Mouse (Mus musculus): Measurements from ENCODE around the gene Igfbp6. TPM values are rescaled to one million over a fixed set of nuclear protein-coding genes. Genes with fewer than 3 reads are reported as not detected.

The Igfbp6 gene
- polyA plus RNA-seq, 1 experiment, result 25.5 TPM

DNA sequence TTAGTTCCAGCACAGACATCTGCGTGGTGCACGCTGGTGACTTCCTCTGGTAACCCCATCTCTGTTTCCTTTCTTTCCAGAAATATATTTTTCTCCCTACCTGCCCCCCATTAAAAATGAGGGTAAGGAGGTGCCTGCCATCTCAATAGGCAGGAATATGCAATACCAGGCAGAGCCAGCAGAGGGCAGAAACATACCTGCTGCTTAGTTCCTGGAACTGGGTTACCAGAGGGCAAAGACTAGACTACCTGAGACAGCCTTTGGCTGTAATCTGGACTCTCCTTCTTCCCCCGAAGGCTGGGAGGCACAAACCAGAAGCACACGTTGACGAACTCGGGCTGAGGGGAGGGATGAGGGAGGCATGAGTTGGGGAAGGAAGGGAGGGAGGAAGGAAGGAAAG, 34.1 kb downstream of the Igfbp6 start:
- Histone ChIP-seq H3K36me3 (ENCODE audit: control insufficient read depth, insufficient read depth, low read length) (no peaks in the 10 kb centered on the region), H3K27ac (ENCODE audit: control insufficient read depth, insufficient read depth, low read depth, low read length) (no peak overlapping the region), H3K4me3 (ENCODE audit: control insufficient read depth, low read depth, low read length) (no peak overlapping the region), H3K27me3 (ENCODE audit: control insufficient read depth, insufficient read depth, low read length) (no peaks in the 10 kb centered on the region), H3K4me1 (ENCODE audit: control insufficient read depth, insufficient read depth, low read length) (no peaks in the 10 kb centered on the region)
- TF ChIP-seq CTCF (IDR thresholded peaks at IDR 0.05; ENCODE audit: control insufficient read depth, insufficient read depth, insufficient replicate concordance, low read depth, low read length) (peak; percentile 37; the same call in 1 of the 2 replicates), POLR2A (IDR thresholded peaks at IDR 0.05; ENCODE audit: control insufficient read depth, low read depth, low read length) (no peak)

GRCm38 (mm10) chr15:102179106-102179505, 34.9 kb downstream of the Igfbp6 start:
- Histone ChIP-seq H3K27me3 (ENCODE audit: control insufficient read depth, insufficient read depth, low read length) (no peaks in the 10 kb centered on the region), H3K27ac (ENCODE audit: control insufficient read depth, insufficient read depth, low read depth, low read length) (no peak overlapping the region), H3K4me3 (ENCODE audit: control insufficient read depth, low read depth, low read length) (no peak overlapping the region), H3K4me1 (ENCODE audit: control insufficient read depth, insufficient read depth, low read length) (no peaks in the 10 kb centered on the region), H3K36me3 (ENCODE audit: control insufficient read depth, insufficient read depth, low read length) (no peaks in the 10 kb centered on the region)
- TF ChIP-seq CTCF (IDR thresholded peaks at IDR 0.05; ENCODE audit: control insufficient read depth, insufficient read depth, insufficient replicate concordance, low read depth, low read length), result no peak
- no peak for TF ChIP-seq POLR2A (IDR thresholded peaks at IDR 0.05; ENCODE audit: control insufficient read depth, low read depth, low read length)

DNA sequence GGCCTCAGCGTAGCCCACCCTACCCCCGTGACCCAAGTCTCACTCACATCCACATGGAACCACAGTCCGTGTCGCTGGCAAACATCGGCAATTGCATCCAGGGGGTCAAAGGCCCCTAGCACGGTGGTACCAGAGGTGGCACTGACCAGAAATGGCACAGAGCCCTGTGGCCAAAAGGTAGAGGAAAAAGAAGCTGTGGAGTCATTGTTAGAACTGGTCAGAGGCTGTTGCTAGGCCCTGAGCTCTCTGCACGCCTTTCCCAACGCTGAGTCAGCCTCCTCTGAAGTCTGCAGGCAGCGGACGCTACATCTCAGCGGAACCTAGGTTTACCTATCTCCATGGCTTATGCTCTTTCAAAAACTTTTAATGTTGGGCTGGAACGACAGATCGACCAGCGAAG, 35.8 kb downstream of the Igfbp6 start:
- no peak for TF ChIP-seq POLR2A (IDR thresholded peaks at IDR 0.05; ENCODE audit: control insufficient read depth, low read depth, low read length)
- no peak for TF ChIP-seq CTCF (IDR thresholded peaks at IDR 0.05; ENCODE audit: control insufficient read depth, insufficient read depth, insufficient replicate concordance, low read depth, low read length)
- Histone ChIP-seq H3K4me1 (ENCODE audit: control insufficient read depth, insufficient read depth, low read length) (no peaks in the 10 kb centered on the region), H3K27ac (ENCODE audit: control insufficient read depth, insufficient read depth, low read depth, low read length) (no peak overlapping the region), H3K36me3 (ENCODE audit: control insufficient read depth, insufficient read depth, low read length) (no peaks in the 10 kb centered on the region), H3K27me3 (ENCODE audit: control insufficient read depth, insufficient read depth, low read length) (no peaks in the 10 kb centered on the region), H3K4me3 (ENCODE audit: control insufficient read depth, low read depth, low read length) (no peak overlapping the region)

GRCm38 (mm10) chr15:102183076-102183475, 38.9 kb downstream of the Igfbp6 start:
- Histone ChIP-seq H3K27me3 (ENCODE audit: control insufficient read depth, insufficient read depth, low read length) (no peaks in the 10 kb centered on the region), H3K36me3 (ENCODE audit: control insufficient read depth, insufficient read depth, low read length) (no peaks in the 10 kb centered on the region), H3K27ac (ENCODE audit: control insufficient read depth, insufficient read depth, low read depth, low read length) (no peak overlapping the region), H3K4me1 (ENCODE audit: control insufficient read depth, insufficient read depth, low read length) (peaks cover 5% of the 10 kb centered on the region), H3K4me3 (ENCODE audit: control insufficient read depth, low read depth, low read length) (no peak overlapping the region)
- TF ChIP-seq POLR2A (IDR thresholded peaks at IDR 0.05; ENCODE audit: control insufficient read depth, low read depth, low read length), result no peak

- Histone ChIP-seq H3K36me3 (ENCODE audit: control insufficient read depth, insufficient read depth, low read length) (no peaks in the 10 kb centered on the region), H3K27ac (ENCODE audit: control insufficient read depth, insufficient read depth, low read depth, low read length) (no peak overlapping the region), H3K4me1 (ENCODE audit: control insufficient read depth, insufficient read depth, low read length) (peaks cover 5% of the 10 kb centered on the region), H3K4me3 (ENCODE audit: control insufficient read depth, low read depth, low read length) (no peak overlapping the region), H3K27me3 (ENCODE audit: control insufficient read depth, insufficient read depth, low read length) (no peaks in the 10 kb centered on the region)
- no peak for TF ChIP-seq CTCF (IDR thresholded peaks at IDR 0.05; ENCODE audit: control insufficient read depth, insufficient read depth, insufficient replicate concordance, low read depth, low read length)
- TF ChIP-seq POLR2A (IDR thresholded peaks at IDR 0.05; ENCODE audit: control insufficient read depth, low read depth, low read length), result no peak
These were observed 42.1 kb downstream of the Igfbp6 start for GRCm38 (mm10) chr15:102186239-102186638.

GRCm38 (mm10) chr15:102188096-102188495, 43.9 kb downstream of the Igfbp6 start:
- H3K36me3 ChIP-seq (ENCODE audit: control insufficient read depth, insufficient read depth, low read length), result no peaks in the 10 kb centered on the region
- TF ChIP-seq CTCF (IDR thresholded peaks at IDR 0.05; ENCODE audit: control insufficient read depth, insufficient read depth, insufficient replicate concordance, low read depth, low read length) (no peak), POLR2A (IDR thresholded peaks at IDR 0.05; ENCODE audit: control insufficient read depth, low read depth, low read length) (no peak)
- H3K27me3 ChIP-seq (ENCODE audit: control insufficient read depth, insufficient read depth, low read length), result no peaks in the 10 kb centered on the region
- H3K4me3 ChIP-seq (ENCODE audit: control insufficient read depth, low read depth, low read length), result no peak overlapping the region
- H3K27ac ChIP-seq (ENCODE audit: control insufficient read depth, insufficient read depth, low read depth, low read length), result no peak overlapping the region
- H3K4me1 ChIP-seq (ENCODE audit: control insufficient read depth, insufficient read depth, low read length), result peaks cover 5% of the 10 kb centered on the region

- peaks cover 5% of the 10 kb centered on the region for H3K4me1 ChIP-seq (ENCODE audit: control insufficient read depth, insufficient read depth, low read length)
- TF ChIP-seq POLR2A (IDR thresholded peaks at IDR 0.05; ENCODE audit: control insufficient read depth, low read depth, low read length) (no peak), CTCF (IDR thresholded peaks at IDR 0.05; ENCODE audit: control insufficient read depth, insufficient read depth, insufficient replicate concordance, low read depth, low read length) (no peak)
- H3K27ac ChIP-seq (ENCODE audit: control insufficient read depth, insufficient read depth, low read depth, low read length), result no peak overlapping the region
- H3K36me3 ChIP-seq (ENCODE audit: control insufficient read depth, insufficient read depth, low read length), result no peaks in the 10 kb centered on the region
- no peak overlapping the region for H3K4me3 ChIP-seq (ENCODE audit: control insufficient read depth, low read depth, low read length)
- H3K27me3 ChIP-seq (ENCODE audit: control insufficient read depth, insufficient read depth, low read length), result no peaks in the 10 kb centered on the region
These were observed 44.7 kb downstream of the Igfbp6 start for GRCm38 (mm10) chr15:102188883-102189282.

DNA sequence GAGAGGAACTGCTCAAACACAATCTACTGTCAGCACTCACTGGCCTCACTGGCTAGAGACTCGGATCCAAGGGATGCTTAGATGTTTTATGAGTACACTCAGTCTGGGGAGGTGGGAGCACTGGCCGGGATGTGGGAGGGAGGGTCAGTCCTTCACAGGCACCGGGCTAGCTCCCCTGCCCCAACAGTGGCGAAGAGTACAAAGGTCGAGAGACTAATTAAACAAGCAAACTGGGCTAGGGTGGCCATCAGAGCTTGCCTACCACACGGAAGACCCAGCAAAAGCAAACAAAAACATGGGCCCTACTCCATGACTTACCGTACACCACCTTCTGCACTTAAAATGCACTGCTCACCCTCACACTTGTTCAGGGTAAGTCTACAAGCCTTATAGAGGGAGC, 47.5 kb downstream of the Igfbp6 start:
- Histone ChIP-seq H3K27me3 (ENCODE audit: control insufficient read depth, insufficient read depth, low read length) (no peaks in the 10 kb centered on the region), H3K36me3 (ENCODE audit: control insufficient read depth, insufficient read depth, low read length) (no peaks in the 10 kb centered on the region), H3K4me1 (ENCODE audit: control insufficient read depth, insufficient read depth, low read length) (no peaks in the 10 kb centered on the region), H3K27ac (ENCODE audit: control insufficient read depth, insufficient read depth, low read depth, low read length) (no peak overlapping the region), H3K4me3 (ENCODE audit: control insufficient read depth, low read depth, low read length) (no peak overlapping the region)
- TF ChIP-seq POLR2A (IDR thresholded peaks at IDR 0.05; ENCODE audit: control insufficient read depth, low read depth, low read length) (no peak), CTCF (IDR thresholded peaks at IDR 0.05; ENCODE audit: control insufficient read depth, insufficient read depth, insufficient replicate concordance, low read depth, low read length) (no peak)
